Mouse (Mus musculus) heart, embryonic 10.5 days (tissue): ENCODE measurements around the gene Acoxl. TPM values are rescaled to one million over a fixed set of nuclear protein-coding genes. Genes with fewer than 3 reads are reported as not detected.

Experiments used
- DNase-seq: peaks from one replicate; pipeline ENCODE4 v3.0.0-alpha.2; 2017; ENCODE audit warnings: low spot score
- H3K27ac ChIP-seq: fragments of 300-500 bp; sonication (generic); 2 replicates; pipeline ENCODE4 v1.5.1; 2016; ENCODE audit warnings: mild to moderate bottlenecking
- H3K27me3 ChIP-seq: fragments of 300-500 bp; sonication (generic); 2 replicates; pipeline ENCODE4 v1.6.1; 2016; ENCODE audit warnings: mild to moderate bottlenecking; ENCODE audit not compliant: poor library complexity, insufficient read depth, severe bottlenecking
- H3K36me3 ChIP-seq: fragments of 300-500 bp; sonication (generic); 2 replicates; pipeline ENCODE4 v1.6.1; 2016; ENCODE audit warnings: mild to moderate bottlenecking, moderate library complexity
- H3K4me1 ChIP-seq: fragments of 300-500 bp; sonication (generic); 2 replicates; pipeline ENCODE4 v1.6.1; 2016; ENCODE audit warnings: mild to moderate bottlenecking
- H3K4me3 ChIP-seq: fragments of 300-500 bp; sonication (generic); 2 replicates; pipeline ENCODE4 v1.5.1; 2016; ENCODE audit warnings: mild to moderate bottlenecking, moderate library complexity
- H3K9me3 ChIP-seq: fragments of 300-500 bp; sonication (generic); 2 replicates; pipeline ENCODE4 v1.6.1; 2016; ENCODE audit warnings: mild to moderate bottlenecking, moderate library complexity
- WGBS: fragments of 180-500 bp; shearing (Covaris S2); methylation state at CpG from one replicate; pipeline ENCODE4 v1.1.7; 2016; 5-methylcytosine and 5-hydroxymethylcytosine counted together
- polyA plus RNA-seq: library from polyadenylated mRNA; unstranded; fragments of >200 nt; fragmentation: Nextera tagmentation; extraction: Ambion mirVana; gene quantifications from 2 replicates; pipeline ENCODE4 v1.2.1, GENCODE M21; 2016

Acoxl gene
- polyA plus RNA-seq, 1 experiment from 2014 or later = 0.39 TPM

- WGBS = 84% methylated on average over 8 of the region's 8 CpGs
- H3K4me3 ChIP-seq = no peak overlapping the region
- DNase-seq = no peak
- H3K27ac ChIP-seq = no peak overlapping the region
- peaks cover 48% of the 10 kb centered on the region for H3K36me3 ChIP-seq
- peaks cover 41% of the 10 kb centered on the region for H3K4me1 ChIP-seq
- no peaks in the 10 kb centered on the region for H3K9me3 ChIP-seq
- no peaks in the 10 kb centered on the region for H3K27me3 ChIP-seq
These were observed 300.2 kb downstream of the Acoxl start for GRCm38 (mm10) chr2:128138924-128139323.

- peaks cover 41% of the 10 kb centered on the region for H3K4me1 ChIP-seq
- no peak overlapping the region for H3K4me3 ChIP-seq
- DNase-seq = no peak
- WGBS = 83% methylated on average over 15 of the region's 15 CpGs
- H3K27ac ChIP-seq = peak overlapping the region; percentile 42; the same call in 1 of the 2 replicates
- peaks cover 46% of the 10 kb centered on the region for H3K36me3 ChIP-seq
- no peaks in the 10 kb centered on the region for H3K27me3 ChIP-seq
- H3K9me3 ChIP-seq = no peaks in the 10 kb centered on the region
These were observed 301.1 kb downstream of the Acoxl start for GRCm38 (mm10) chr2:128139781-128140180.

- Histone ChIP-seq H3K27ac (no peak overlapping the region), H3K9me3 (no peaks in the 10 kb centered on the region), H3K36me3 (peaks cover 42% of the 10 kb centered on the region), H3K4me3 (no peak overlapping the region), H3K27me3 (no peaks in the 10 kb centered on the region), H3K4me1 (peaks cover 37% of the 10 kb centered on the region)
- DNase-seq = no peak
- WGBS = 82% methylated on average over 3 of the region's 3 CpGs
These were observed 301.5 kb downstream of the Acoxl start for GRCm38 (mm10) chr2:128140183-128140582.

- no peak for DNase-seq
- no peak overlapping the region for H3K4me3 ChIP-seq
- peaks cover 39% of the 10 kb centered on the region for H3K4me1 ChIP-seq
- no peaks in the 10 kb centered on the region for H3K9me3 ChIP-seq
- no peaks in the 10 kb centered on the region for H3K27me3 ChIP-seq
- H3K36me3 ChIP-seq = peaks cover 54% of the 10 kb centered on the region
- no peak overlapping the region; the same call in 1 of the 2 replicates for H3K27ac ChIP-seq
These were observed 305.3 kb downstream of the Acoxl start for GRCm38 (mm10) chr2:128143992-128144391.

- Histone ChIP-seq H3K27ac (no peak overlapping the region), H3K4me1 (peaks cover 29% of the 10 kb centered on the region), H3K27me3 (no peaks in the 10 kb centered on the region), H3K4me3 (no peak overlapping the region), H3K9me3 (no peaks in the 10 kb centered on the region), H3K36me3 (peaks cover 66% of the 10 kb centered on the region)
- 87% methylated on average over 3 of the region's 3 CpGs for WGBS
- no peak for DNase-seq
These were observed 306.8 kb downstream of the Acoxl start for GRCm38 (mm10) chr2:128145433-128145832.

- H3K4me3 ChIP-seq = no peak overlapping the region
- DNase-seq = no peak
- H3K27me3 ChIP-seq = no peaks in the 10 kb centered on the region
- H3K4me1 ChIP-seq = peaks cover 44% of the 10 kb centered on the region
- peaks cover 59% of the 10 kb centered on the region for H3K36me3 ChIP-seq
- 70% methylated on average over 5 of the region's 5 CpGs for WGBS
- no peaks in the 10 kb centered on the region for H3K9me3 ChIP-seq
- no peak overlapping the region for H3K27ac ChIP-seq
These were observed 310.9 kb downstream of the Acoxl start for GRCm38 (mm10) chr2:128149596-128149995.

- WGBS = 84% methylated on average over 9 of the region's 9 CpGs
- Histone ChIP-seq H3K4me3 (no peak overlapping the region), H3K27me3 (no peaks in the 10 kb centered on the region), H3K9me3 (no peaks in the 10 kb centered on the region), H3K27ac (no peak overlapping the region), H3K36me3 (peaks cover 57% of the 10 kb centered on the region), H3K4me1 (peaks cover 61% of the 10 kb centered on the region)
- DNase-seq = no peak
These were observed 313.5 kb downstream of the Acoxl start for GRCm38 (mm10) chr2:128152211-128152610.

GRCm38 (mm10) chr2:128152845-128153550 lies 314.3 kb downstream of the Acoxl start:
- Histone ChIP-seq H3K27me3 (no peaks in the 10 kb centered on the region), H3K4me3 (no peak overlapping the region), H3K9me3 (no peaks in the 10 kb centered on the region), H3K27ac (no peak overlapping the region), H3K36me3 (peaks cover 56% of the 10 kb centered on the region), H3K4me1 (peaks cover 67% of the 10 kb centered on the region)
- whole genome bisulfite sequencing = 69% methylated on average over 16 of the region's 16 CpGs
- DNase-seq = no peak

GRCm38 (mm10) chr2:128153551-128153910 lies 314.9 kb downstream of the Acoxl start:
- H3K36me3 ChIP-seq = peaks cover 54% of the 10 kb centered on the region
- DNase-seq = no peak
- 49% methylated on average over 11 of the region's 11 CpGs for WGBS
- H3K4me3 ChIP-seq = no peak overlapping the region; the same call in 1 of the 2 replicates
- no peaks in the 10 kb centered on the region for H3K9me3 ChIP-seq
- H3K27ac ChIP-seq = 0 out of 2 replicates have a peak overlapping the region, but pooled peaks have one; percentile 43
- H3K27me3 ChIP-seq = no peaks in the 10 kb centered on the region
- H3K4me1 ChIP-seq = peaks cover 66% of the 10 kb centered on the region

GRCm38 (mm10) chr2:128155412-128156066 lies 316.9 kb downstream of the Acoxl start:
- Histone ChIP-seq H3K36me3 (peaks cover 51% of the 10 kb centered on the region), H3K9me3 (no peaks in the 10 kb centered on the region), H3K4me3 (no peak overlapping the region), H3K27ac (no peak overlapping the region), H3K27me3 (no peaks in the 10 kb centered on the region), H3K4me1 (peaks cover 81% of the 10 kb centered on the region)
- no peak for DNase-seq
- WGBS = 94% methylated on average over 13 of the region's 13 CpGs

- H3K27ac ChIP-seq = 0 out of 2 replicates have a peak overlapping the region, but pooled peaks have one; percentile 2
- DNase-seq = no peak
- peaks cover 46% of the 10 kb centered on the region for H3K36me3 ChIP-seq
- no peaks in the 10 kb centered on the region for H3K27me3 ChIP-seq
- H3K4me3 ChIP-seq = no peak overlapping the region
- H3K9me3 ChIP-seq = no peaks in the 10 kb centered on the region
- WGBS = 84% methylated on average over 5 of the region's 5 CpGs
- H3K4me1 ChIP-seq = peaks cover 80% of the 10 kb centered on the region
These were observed 317.4 kb downstream of the Acoxl start for GRCm38 (mm10) chr2:128156067-128156462.

- 64% methylated on average over 12 of the region's 12 CpGs for WGBS
- DNase-seq = no peak
- 0 out of 2 replicates have a peak overlapping the region, but pooled peaks have one; percentile 2 for H3K27ac ChIP-seq
- H3K4me1 ChIP-seq = peaks cover 79% of the 10 kb centered on the region
- H3K4me3 ChIP-seq = no peak overlapping the region
- no peaks in the 10 kb centered on the region for H3K9me3 ChIP-seq
- H3K36me3 ChIP-seq = peaks cover 41% of the 10 kb centered on the region
- no peaks in the 10 kb centered on the region for H3K27me3 ChIP-seq
These were observed 318.1 kb downstream of the Acoxl start for GRCm38 (mm10) chr2:128156557-128157412.
